Mouse (Mus musculus) cerebellum, adult 2 months (tissue): ENCODE measurements around the gene Gfod2.

Experiments used
- CTCF ChIP-seq: fragments of 200-500 bp; IDR thresholded peaks from 2 replicates; pipeline ENCODE4 v1.5.1; 2011; ENCODE audit warnings: low read depth, mild to moderate bottlenecking, control low read depth, low read length, moderate library complexity, borderline replicate concordance; ENCODE audit not compliant: insufficient read depth
- POLR2A ChIP-seq: fragments of 200-500 bp; IDR thresholded peaks from 2 replicates; pipeline ENCODE4 v1.6.1; 2011; ENCODE audit warnings: low read length, control low read depth, borderline replicate concordance; ENCODE audit not compliant: insufficient read depth

DNA sequence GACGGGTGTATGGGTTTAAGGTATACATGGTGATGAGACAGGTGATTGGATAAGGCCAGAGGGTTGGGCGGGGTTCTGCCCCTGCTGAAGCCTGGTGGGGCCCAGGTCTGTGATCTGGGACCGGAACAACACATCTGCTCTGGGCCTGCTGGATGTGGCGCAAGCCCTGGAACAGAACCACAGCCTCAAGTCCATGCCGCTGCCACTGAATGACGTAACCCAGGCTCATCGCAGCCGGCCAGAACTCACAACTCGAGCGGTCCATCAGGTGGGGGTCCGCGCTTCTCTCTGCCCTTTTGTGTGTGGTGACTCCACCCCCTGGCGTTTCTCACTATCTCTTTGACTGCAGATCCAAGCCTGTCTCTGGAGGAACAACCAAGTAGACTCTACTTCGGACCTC, 67.5 kb downstream of the Gfod2 start:
- TF ChIP-seq POLR2A (no peak), CTCF (no peak)
